9 mouse cellular contexts compared by ENCODE assay signal in the genomic region with DNA sequence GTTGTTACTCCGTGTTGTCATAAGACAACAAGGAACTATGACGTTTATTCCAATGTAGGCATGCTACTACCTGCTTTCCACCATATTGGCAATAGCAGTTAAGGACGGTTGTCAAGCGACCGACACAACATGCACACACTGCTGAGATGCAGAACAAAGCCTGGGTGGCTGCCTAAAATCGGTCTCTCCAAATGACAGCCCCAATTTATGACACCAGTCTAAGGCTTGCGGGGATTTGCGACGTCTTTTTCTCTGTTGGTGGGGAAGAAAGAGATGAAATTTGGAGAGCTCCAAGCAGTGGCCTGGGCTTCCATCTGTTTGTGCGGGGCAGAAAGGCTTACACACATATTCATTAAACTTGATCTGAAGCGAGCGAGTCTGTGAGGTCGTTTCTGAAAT. TPM values are rescaled to one million over a fixed set of nuclear protein-coding genes. Genes with fewer than 3 reads are reported as not detected.
DNase-seq lines count a peak whose midpoint lies in the region; ATAC-seq lines count a peak whose summit lies in the region.
"Had no signal": no experiment of that assay in that cellular context is flagged by ENCODE, and none has a peak within 500 bp of the region (broad histone marks: within the 10 kb centered on the region; RNA-seq: fewer than 3 reads in every experiment).

No protein-coding gene starts in this region.

- H3K27me3 ChIP-seq in heart, embryonic 14.5 days (ENCODE audit: control insufficient read depth, insufficient read depth, low read length) = peaks cover 36% of the 10 kb centered on the region
- peaks cover 38% of the 10 kb centered on the region for H3K27me3 ChIP-seq in hindbrain, embryonic 10.5 days (ENCODE audit: insufficient read depth, poor library complexity, severe bottlenecking)

- no peak for ATAC-seq in heart, embryonic 14.5 days (ENCODE audit: insufficient number of reproducible peaks, insufficient read depth, low FRiP score, low read depth)

- H3K9me3 ChIP-seq in heart, embryonic 14.5 days (ENCODE audit: control insufficient read depth, low read length) = no peaks in the 10 kb centered on the region
- no peaks in the 10 kb centered on the region for H3K9me3 ChIP-seq in hindbrain, embryonic 10.5 days
- H3K9me3 ChIP-seq: megakaryocyte, embryonic 14.5 days had no signal

- no peak overlapping the region for H3K4me3 ChIP-seq in heart, embryonic 14.5 days (ENCODE audit: control insufficient read depth in 1 of 2, insufficient read depth in 1 of 2, low read depth in 1 of 2, low read length in 2 of 2)
- peak overlapping the region; percentile 73 for H3K4me3 ChIP-seq in hindbrain, embryonic 10.5 days

- 26% methylated on average over 13 of the region's 13 CpGs for WGBS in heart, embryonic 14.5 days
- WGBS in hindbrain, embryonic 10.5 days = 20% methylated on average over 13 of the region's 13 CpGs

- peaks cover 0 to 6% of the 10 kb centered on the region in 2 experiments; a peak in 1 of 4 replicates for H3K4me1 ChIP-seq in heart, embryonic 14.5 days (ENCODE audit: control insufficient read depth in 2 of 2, insufficient read depth in 2 of 2, low read length in 2 of 2)
- H3K4me1 ChIP-seq in hindbrain, embryonic 10.5 days (replicated peaks) = peaks cover 20% of the 10 kb centered on the region

- H3K4me2 ChIP-seq in heart, embryonic 14.5 days (ENCODE audit: low read length) = peak overlapping the region; percentile 91

- H3K9ac ChIP-seq in heart, embryonic 14.5 days (ENCODE audit: low read length) = no peak overlapping the region

- no peaks in the 10 kb centered on the region for H3K36me3 ChIP-seq in heart, embryonic 14.5 days (ENCODE audit: control insufficient read depth, insufficient read depth, low read length)
- H3K36me3 ChIP-seq in hindbrain, embryonic 10.5 days = no peaks in the 10 kb centered on the region

- DNase-seq in heart, adult 11 months = no peak
- peak; percentile 24 for DNase-seq in cerebellum, adult 8-10 months
- DNase-seq in hindbrain, embryonic 10.5 days (ENCODE audit: low spot score) = peak; percentile 19
- peak; percentile 25 for DNase-seq in mesoderm, embryonic 11.5 days (ENCODE audit: low read depth, low spot score)
- no peak for DNase-seq in adrenal gland, postnatal 36 days
- DNase-seq in urinary bladder, postnatal 25 days (ENCODE audit: low spot score) = no peak
- no peak for DNase-seq in gastrocnemius, postnatal 4 days (ENCODE audit: low spot score in 2 of 2)

- no peak overlapping the region for H3K27ac ChIP-seq in heart, embryonic 14.5 days (replicated peaks in 1 of 2; ENCODE audit: control insufficient read depth in 1 of 2, insufficient read depth in 1 of 2, low read depth in 2 of 2, low read length in 2 of 2)
- H3K27ac ChIP-seq in hindbrain, embryonic 10.5 days = peak overlapping the region; percentile 84; the same call in 1 of the 2 replicates

RNA-seq across cellular contexts. Expression of gene Elmod1, which starts 1.2 kb away (rescaled TPM):
- 0.09 TPM in 1 of 2 replicates, not detected in the other for polyA plus RNA-seq in heart, embryonic 14.5 days (2014; fragmentation: Nextera tagmentation; extraction: Ambion mirVana)
- 0.80 and 1.2 TPM in 2 replicates for polyA plus RNA-seq in hindbrain, embryonic 10.5 days (2016; fragmentation: Nextera tagmentation; extraction: Ambion mirVana)
- 1 to 10 TPM; 2.6 to 3.5 TPM for total RNA-seq in adrenal gland, postnatal 36 days (2021)
- not detected for total RNA-seq in gastrocnemius, postnatal 4 days (2021)

Comparison
In these comparisons a context has a peak if more than half of its experiments do, and no peak if none do; other contexts are left out.
1. DNase-seq: peak in cerebellum, adult 8-10 months (single experiment), hindbrain, embryonic 10.5 days (single experiment) and mesoderm, embryonic 11.5 days (single experiment); none in heart, adult 11 months (single experiment), adrenal gland, postnatal 36 days (0 of 2), urinary bladder, postnatal 25 days (single experiment) and gastrocnemius, postnatal 4 days (0 of 2).